Mouse (Mus musculus) adrenal gland, adult 2 months (tissue): ENCODE measurements around the gene Defb21. TPM values are rescaled to one million over a fixed set of nuclear protein-coding genes. Genes with fewer than 3 reads are reported as not detected.

Experiments used
- DNase-seq: peaks from one replicate; pipeline ENCODE4 v3.0.0; 2021
- polyA plus RNA-seq: library from polyadenylated mRNA; depleted of rRNA; stranded (reverse); fragments of >200 nt; gene quantifications from 2 replicates; pipeline ENCODE4 v1.2.3, GENCODE M21; 2012; rRNA removed
- total RNA-seq, 2 experiments: library from RNA; stranded (reverse); gene quantifications; 2 replicates each; pipeline ENCODE4 v1.2.3; 2021

The Defb21 gene
- total and polyA plus RNA-seq, 3 experiments, result not detected

- DNase-seq, result peak; percentile 79
These were observed 31.5 kb downstream of the Defb21 start, which contains the start of gene Defb36 for GRCm38 (mm10) chr2:152604057-152604456. Gene Defb36 (plus strand): TSS chr2:152604327.

DNA sequence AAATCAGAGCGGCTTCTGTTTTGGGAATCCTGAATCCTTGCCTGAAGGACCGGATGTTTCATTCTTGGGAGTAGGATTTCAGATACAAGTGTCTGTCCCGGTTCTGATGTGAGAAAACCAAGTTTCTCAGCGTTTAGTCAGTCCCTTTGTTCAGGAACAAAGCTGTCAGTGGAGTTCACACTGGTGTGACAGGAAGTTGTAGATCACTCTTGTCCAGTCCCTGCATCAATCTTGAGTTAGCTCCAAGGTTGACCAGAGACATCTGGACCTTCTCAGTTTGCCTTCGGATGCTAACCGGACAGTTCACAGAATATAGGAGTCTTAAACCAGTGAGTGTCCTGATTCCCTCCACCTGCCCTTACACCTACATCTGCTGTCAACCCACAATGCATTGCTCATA is 35.2 kb downstream of the Defb21 start:
- DNase-seq, result no peak

- DNase-seq, result no peak
These were observed 36.2 kb downstream of the Defb21 start for GRCm38 (mm10) chr2:152608719-152609118.

- DNase-seq, result no peak
These were observed 39.6 kb downstream of the Defb21 start for GRCm38 (mm10) chr2:152612193-152612592.

- peak; percentile 66 for DNase-seq
These were observed 43.0 kb downstream of the Defb21 start for GRCm38 (mm10) chr2:152615563-152615962.

DNA sequence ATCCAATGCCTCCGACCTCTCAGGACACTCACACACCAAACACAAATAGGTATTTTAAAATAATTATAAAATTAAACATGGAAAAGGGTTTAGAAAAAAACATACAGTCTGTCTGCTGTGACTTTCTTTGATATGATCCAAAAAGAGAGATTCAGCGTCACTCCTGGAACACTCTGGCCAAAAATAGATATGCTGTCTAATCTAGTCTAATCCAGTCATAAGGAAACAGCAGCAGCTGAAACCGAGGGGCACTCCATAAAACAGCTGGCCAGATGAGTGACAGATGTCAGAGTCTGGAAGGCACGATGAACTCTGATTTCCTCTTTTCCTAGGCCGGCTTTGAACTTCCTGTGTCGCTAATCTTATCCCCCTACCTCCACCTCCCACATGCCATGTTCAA is 43.9 kb downstream of the Defb21 start:
- DNase-seq, result no peak

- no peak for DNase-seq
These were observed 44.8 kb downstream of the Defb21 start for GRCm38 (mm10) chr2:152617374-152617773.

- no peak for DNase-seq
These were observed 48.0 kb downstream of the Defb21 start for GRCm38 (mm10) chr2:152620367-152621134.

- DNase-seq, result no peak
These were observed 49.6 kb downstream of the Defb21 start for GRCm38 (mm10) chr2:152622151-152622550.

DNA sequence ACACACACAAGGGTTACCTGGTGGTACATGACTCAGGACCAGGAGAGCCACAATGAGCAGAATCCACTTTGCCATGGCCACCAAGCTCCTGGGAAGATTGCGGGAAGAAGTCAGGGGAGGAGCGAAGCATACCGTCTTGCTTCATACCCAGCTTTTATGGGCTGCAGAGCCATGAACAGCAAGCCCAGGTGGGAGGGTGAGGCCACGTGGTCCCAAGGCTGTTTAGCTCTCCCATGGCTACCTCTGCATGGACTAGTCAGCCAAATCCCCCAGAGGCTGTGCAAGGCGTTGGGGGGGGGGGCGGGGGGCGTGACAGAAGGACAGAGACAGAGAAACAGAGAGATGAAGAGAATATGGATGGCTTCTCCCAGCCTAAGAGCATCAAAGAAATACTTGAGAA is 50.4 kb downstream of the Defb21 start, which contains the start of gene Defb25:
TSS of gene Defb25 (minus strand) at position 101 of the 400 bp plus-strand sequence.
- no peak for DNase-seq

Other genes with a start within 250 kb of the Defb21 start
- gene Rbck1, start 240.1 kb upstream of the Defb21 start, total RNA-seq, result 100 to 1,000 TPM; 103 to 107 TPM
- 328 and 381 TPM in 2 replicates for gene Rbck1, start 240.1 kb upstream of the Defb21 start, polyA plus RNA-seq
- 10 to 100 TPM in 1 of 2 experiments, 1 to 10 TPM in 1; 2.8 to 23.9 TPM for gene Trib3, start 228.7 kb upstream of the Defb21 start, total RNA-seq
- 5.8 and 6.9 TPM in 2 replicates for gene Trib3, start 228.7 kb upstream of the Defb21 start, polyA plus RNA-seq
- 1 to 10 TPM; 3.9 to 5.0 TPM for gene Nrsn2, start 196.1 kb upstream of the Defb21 start, total RNA-seq
- 7.4 and 8.4 TPM in 2 replicates for gene Nrsn2, start 196.1 kb upstream of the Defb21 start, polyA plus RNA-seq
- 10 to 100 TPM in 1 of 2 experiments, 1 to 10 TPM in 1; 6.2 to 11.0 TPM for gene Sox12, start 174.7 kb upstream of the Defb21 start, total RNA-seq
- gene Sox12, start 174.7 kb upstream of the Defb21 start, polyA plus RNA-seq, result 13.7 and 15.9 TPM in 2 replicates
- 1 to 10 TPM; 5.4 to 7.8 TPM for gene Zcchc3, start 157.7 kb upstream of the Defb21 start, total RNA-seq
- 3.3 and 3.7 TPM in 2 replicates for gene Zcchc3, start 157.7 kb upstream of the Defb21 start, polyA plus RNA-seq
- under 1 TPM; 0.32 to 0.35 TPM for gene 6820408C15Rik, start 157.2 kb upstream of the Defb21 start, total RNA-seq
- 0.07 and 0.13 TPM in 2 replicates for gene 6820408C15Rik, start 157.2 kb upstream of the Defb21 start, polyA plus RNA-seq
- gene Defb23, start 108.1 kb upstream of the Defb21 start, total RNA-seq, result not detected
- gene Defb23, start 108.1 kb upstream of the Defb21 start, polyA plus RNA-seq, result not detected in 2 replicates
- not detected for gene Defb20, start 95.7 kb upstream of the Defb21 start, total RNA-seq
- not detected in 2 replicates for gene Defb20, start 95.7 kb upstream of the Defb21 start, polyA plus RNA-seq
- not detected for gene Defb22, start 82.6 kb upstream of the Defb21 start, total RNA-seq
- not detected in 2 replicates for gene Defb22, start 82.6 kb upstream of the Defb21 start, polyA plus RNA-seq
- not detected for gene Defb26, start 61.1 kb upstream of the Defb21 start, total RNA-seq
- gene Defb26, start 61.1 kb upstream of the Defb21 start, polyA plus RNA-seq, result not detected in 2 replicates
- gene Defb28, start 54.5 kb upstream of the Defb21 start, total RNA-seq, result not detected
- gene Defb28, start 54.5 kb upstream of the Defb21 start, polyA plus RNA-seq, result not detected in 2 replicates
- not detected for gene Defb29, start 32.6 kb upstream of the Defb21 start, total RNA-seq
- gene Defb29, start 32.6 kb upstream of the Defb21 start, polyA plus RNA-seq, result not detected in 2 replicates
- gene Gm17416, start 3.4 kb upstream of the Defb21 start, total RNA-seq, result not detected
- gene Gm17416, start 3.4 kb upstream of the Defb21 start, polyA plus RNA-seq, result not detected in 2 replicates
- gene Defb19, start 7.6 kb downstream of the Defb21 start, total RNA-seq, result under 1 TPM in 1 of 2 experiments, not detected in 1; 0.90 TPM
- not detected in 2 replicates for gene Defb19, start 7.6 kb downstream of the Defb21 start, polyA plus RNA-seq
- gene Defb45, start 26.7 kb downstream of the Defb21 start, total RNA-seq, result not detected
- gene Defb45, start 26.7 kb downstream of the Defb21 start, polyA plus RNA-seq, result not detected in 2 replicates
- gene Defb36, start 31.6 kb downstream of the Defb21 start, total RNA-seq, result under 1 TPM in 1 of 2 experiments, not detected in 1; 0.73 TPM
- gene Defb36, start 31.6 kb downstream of the Defb21 start, polyA plus RNA-seq, result 0.86 and 0.95 TPM in 2 replicates
- gene Defb25, start 50.3 kb downstream of the Defb21 start, total RNA-seq, result not detected
- gene Defb25, start 50.3 kb downstream of the Defb21 start, polyA plus RNA-seq, result 1.0 TPM in 1 of 2 replicates, not detected in the other
- 10 to 100 TPM; 11.3 to 18.1 TPM for gene Rem1, start 54.2 kb downstream of the Defb21 start, total RNA-seq
- gene Rem1, start 54.2 kb downstream of the Defb21 start, polyA plus RNA-seq, result 11.9 and 21.0 TPM in 2 replicates
- 100 to 1,000 TPM; 164 to 202 TPM for gene H13, start 96.7 kb downstream of the Defb21 start, total RNA-seq
- 358 and 395 TPM in 2 replicates for gene H13, start 96.7 kb downstream of the Defb21 start, polyA plus RNA-seq
- 10 to 100 TPM; 26.7 to 32.9 TPM for gene Mcts2, start 114.3 kb downstream of the Defb21 start, total RNA-seq
- 1.9 and 2.3 TPM in 2 replicates for gene Mcts2, start 114.3 kb downstream of the Defb21 start, polyA plus RNA-seq
- 10 to 100 TPM; 41.5 to 67.3 TPM for gene Id1, start 163.5 kb downstream of the Defb21 start, total RNA-seq
- gene Id1, start 163.5 kb downstream of the Defb21 start, polyA plus RNA-seq, result 186 and 275 TPM in 2 replicates
- gene Cox4i2, start 181.4 kb downstream of the Defb21 start, total RNA-seq, result 1 to 10 TPM; 1.4 to 3.4 TPM
- 3.9 and 4.4 TPM in 2 replicates for gene Cox4i2, start 181.4 kb downstream of the Defb21 start, polyA plus RNA-seq